Mouse (Mus musculus): ENCODE measurements around the gene Abhd5.

- TF ChIP-seq CTCF (conservative IDR thresholded peaks at IDR 0.05 in 1 of 2, IDR thresholded peaks at IDR 0.05 in 1 of 2; ENCODE audit: low read depth in 2 of 2, low read length in 2 of 2) (no peak), MAX (IDR thresholded peaks at IDR 0.05; ENCODE audit: low read length) (no peak), USF1 (IDR thresholded peaks at IDR 0.05; ENCODE audit: low read depth, low read length) (no peak), JUND (conservative IDR thresholded peaks at IDR 0.05; ENCODE audit: low read depth, low read length) (no peak)
Observed at GRCm38 (mm10) chr9:122314386-122314785, 37.0 kb upstream of the Abhd5 start.
